Mouse (Mus musculus): ENCODE data around the gene AI413582. TPM values are rescaled to one million over a fixed set of nuclear protein-coding genes. Genes with fewer than 3 reads are reported as not detected.

Gene AI413582
- polyA plus RNA-seq, 1 experiment: 120 TPM

GRCm38 (mm10) chr17:27603522-27604234 lies 38.1 kb upstream of the AI413582 start:
- H3K27me3 ChIP-seq (ENCODE audit: control insufficient read depth, insufficient read depth, low read length): no peaks in the 10 kb centered on the region
- H3K4me1 ChIP-seq (replicated peaks; ENCODE audit: control insufficient read depth, insufficient read depth, low read length): peaks cover 6% of the 10 kb centered on the region; the same call in 1 of the 2 replicates
- no peak for DNase-seq
- no peaks in the 10 kb centered on the region for H3K36me3 ChIP-seq (ENCODE audit: control insufficient read depth, insufficient read depth, low read length)
- TF ChIP-seq CTCF (IDR thresholded peaks at IDR 0.05; ENCODE audit: borderline replicate concordance, control insufficient read depth, extremely low read depth, insufficient read depth, low read length, poor library complexity) (no peak), POLR2A (IDR thresholded peaks at IDR 0.05; ENCODE audit: control insufficient read depth, extremely low read depth, insufficient read depth, low read length, poor library complexity) (no peak)
- no peak overlapping the region for H3K4me3 ChIP-seq (ENCODE audit: control insufficient read depth, insufficient read depth, low read length)
- no peak overlapping the region for H3K27ac ChIP-seq (ENCODE audit: control insufficient read depth, insufficient read depth, low read length)
- 81% methylated on average over 21 of the region's 21 CpGs for WGBS

GRCm38 (mm10) chr17:27603036-27603435 lies 37.5 kb upstream of the AI413582 start:
- H3K27me3 ChIP-seq (ENCODE audit: control insufficient read depth, insufficient read depth, low read length): no peaks in the 10 kb centered on the region
- no peak for TF ChIP-seq CTCF (IDR thresholded peaks at IDR 0.05; ENCODE audit: borderline replicate concordance, control insufficient read depth, extremely low read depth, insufficient read depth, low read length, poor library complexity)
- no peak for TF ChIP-seq POLR2A (IDR thresholded peaks at IDR 0.05; ENCODE audit: control insufficient read depth, extremely low read depth, insufficient read depth, low read length, poor library complexity)
- H3K36me3 ChIP-seq (ENCODE audit: control insufficient read depth, insufficient read depth, low read length): no peaks in the 10 kb centered on the region
- H3K27ac ChIP-seq (ENCODE audit: control insufficient read depth, insufficient read depth, low read length): no peak overlapping the region
- peaks cover 6% of the 10 kb centered on the region; the same call in 1 of the 2 replicates for H3K4me1 ChIP-seq (replicated peaks; ENCODE audit: control insufficient read depth, insufficient read depth, low read length)
- H3K4me3 ChIP-seq (ENCODE audit: control insufficient read depth, insufficient read depth, low read length): no peak overlapping the region
- no peak for DNase-seq
- WGBS: 97% methylated on average over 2 of the region's 2 CpGs

- no peak for DNase-seq
- Histone ChIP-seq H3K4me3 (ENCODE audit: control insufficient read depth, insufficient read depth, low read length) (no peak overlapping the region), H3K27ac (ENCODE audit: control insufficient read depth, insufficient read depth, low read length) (no peak overlapping the region), H3K36me3 (ENCODE audit: control insufficient read depth, insufficient read depth, low read length) (peaks cover 3% of the 10 kb centered on the region), H3K27me3 (ENCODE audit: control insufficient read depth, insufficient read depth, low read length) (no peaks in the 10 kb centered on the region), H3K4me1 (replicated peaks; ENCODE audit: control insufficient read depth, insufficient read depth, low read length) (peaks cover 6% of the 10 kb centered on the region; the same call in 1 of the 2 replicates)
- no peak for TF ChIP-seq POLR2A (IDR thresholded peaks at IDR 0.05; ENCODE audit: control insufficient read depth, extremely low read depth, insufficient read depth, low read length, poor library complexity)
- no peak for TF ChIP-seq CTCF (IDR thresholded peaks at IDR 0.05; ENCODE audit: borderline replicate concordance, control insufficient read depth, extremely low read depth, insufficient read depth, low read length, poor library complexity)
- WGBS: 83% methylated on average over 5 of the region's 5 CpGs
These were observed 35.3 kb upstream of the AI413582 start for GRCm38 (mm10) chr17:27600869-27601268.

GRCm38 (mm10) chr17:27600286-27600685 lies 34.7 kb upstream of the AI413582 start:
- no peak overlapping the region for H3K27ac ChIP-seq (ENCODE audit: control insufficient read depth, insufficient read depth, low read length)
- H3K4me1 ChIP-seq (replicated peaks; ENCODE audit: control insufficient read depth, insufficient read depth, low read length): peaks cover 6% of the 10 kb centered on the region; the same call in 1 of the 2 replicates
- TF ChIP-seq POLR2A (IDR thresholded peaks at IDR 0.05; ENCODE audit: control insufficient read depth, extremely low read depth, insufficient read depth, low read length, poor library complexity): no peak
- TF ChIP-seq CTCF (IDR thresholded peaks at IDR 0.05; ENCODE audit: borderline replicate concordance, control insufficient read depth, extremely low read depth, insufficient read depth, low read length, poor library complexity): no peak
- no peaks in the 10 kb centered on the region for H3K27me3 ChIP-seq (ENCODE audit: control insufficient read depth, insufficient read depth, low read length)
- H3K36me3 ChIP-seq (ENCODE audit: control insufficient read depth, insufficient read depth, low read length): peaks cover 3% of the 10 kb centered on the region
- H3K4me3 ChIP-seq (ENCODE audit: control insufficient read depth, insufficient read depth, low read length): no peak overlapping the region
- no peak for DNase-seq
- WGBS: 91% methylated on average over 3 of the region's 3 CpGs

- Histone ChIP-seq H3K4me1 (replicated peaks; ENCODE audit: control insufficient read depth, insufficient read depth, low read length) (peaks cover 12% of the 10 kb centered on the region), H3K4me3 (ENCODE audit: control insufficient read depth, insufficient read depth, low read length) (no peak overlapping the region)
- WGBS: 95% methylated on average over 21 of the region's 21 CpGs
These were observed 31.0 kb upstream of the AI413582 start for GRCm38 (mm10) chr17:27596376-27597190.

GRCm38 (mm10) chr17:27595659-27596375 lies 30.3 kb upstream of the AI413582 start:
- DNase-seq: no peak
- H3K4me1 ChIP-seq (replicated peaks; ENCODE audit: control insufficient read depth, insufficient read depth, low read length): peaks cover 13% of the 10 kb centered on the region
- no peak overlapping the region for H3K27ac ChIP-seq (ENCODE audit: control insufficient read depth, insufficient read depth, low read length)
- no peak overlapping the region for H3K4me3 ChIP-seq (ENCODE audit: control insufficient read depth, insufficient read depth, low read length)
- peaks cover 6% of the 10 kb centered on the region for H3K36me3 ChIP-seq (ENCODE audit: control insufficient read depth, insufficient read depth, low read length)
- TF ChIP-seq CTCF (IDR thresholded peaks at IDR 0.05; ENCODE audit: borderline replicate concordance, control insufficient read depth, extremely low read depth, insufficient read depth, low read length, poor library complexity): no peak
- no peak for TF ChIP-seq POLR2A (IDR thresholded peaks at IDR 0.05; ENCODE audit: control insufficient read depth, extremely low read depth, insufficient read depth, low read length, poor library complexity)
- no peaks in the 10 kb centered on the region for H3K27me3 ChIP-seq (ENCODE audit: control insufficient read depth, insufficient read depth, low read length)
- WGBS: 91% methylated on average over 15 of the region's 15 CpGs

More at GRCm38 (mm10) chr17:27596376-27597190, 31.0 kb upstream of the AI413582 start:
- no peaks in the 10 kb centered on the region for H3K27me3 ChIP-seq (ENCODE audit: control insufficient read depth, insufficient read depth, low read length)
- DNase-seq: no peak
- H3K36me3 ChIP-seq (ENCODE audit: control insufficient read depth, insufficient read depth, low read length): peaks cover 6% of the 10 kb centered on the region
- H3K27ac ChIP-seq (ENCODE audit: control insufficient read depth, insufficient read depth, low read length): no peak overlapping the region
- TF ChIP-seq POLR2A (IDR thresholded peaks at IDR 0.05; ENCODE audit: control insufficient read depth, extremely low read depth, insufficient read depth, low read length, poor library complexity) (no peak), CTCF (IDR thresholded peaks at IDR 0.05; ENCODE audit: borderline replicate concordance, control insufficient read depth, extremely low read depth, insufficient read depth, low read length, poor library complexity) (no peak)
